Mouse (Mus musculus) left cerebral cortex, postnatal 25 days (tissue): ENCODE data around the gene Lsm5. TPM values are rescaled to one million over a fixed set of nuclear protein-coding genes. Genes with fewer than 3 reads are reported as not detected.

Experiments
- DNase-seq, 2 experiments: peaks; one replicate each; pipeline ENCODE4 v3.0.0; 2022; ENCODE audit warnings: low spot score in 2 of 2, mixed read lengths in 1 of 2
- intact Hi-C: fragments of 180-260 bp; cut with DNase I; formaldehyde crosslinking; loops from one replicate; pipeline ENCODE4 v1.15.1; 2025
- total RNA-seq, 2 experiments: library from RNA; stranded (reverse); gene quantifications; 2 replicates each; pipeline ENCODE4 v1.2.3; 2021

Lsm5 gene
- total RNA-seq: 10 to 100 TPM; 12.4 to 13.4 TPM

- intact Hi-C loops: no loop called here
- DNase-seq: peak; percentile 88 to 91
Observed at GRCm38 (mm10) chr6:56703931-56704900, at the start of gene Lsm5. TSS of gene Lsm5 (minus strand) at chr6:56704710.

GRCm38 (mm10) chr6:56753719-56754118 is 49.2 kb upstream of the Lsm5 start:
- intact Hi-C loops: no loop called here
- no peak for DNase-seq

GRCm38 (mm10) chr6:56745950-56746543 is 41.5 kb upstream of the Lsm5 start:
- intact Hi-C loops: no loop called here

GRCm38 (mm10) chr6:56732545-56732944 is 28.0 kb upstream of the Lsm5 start:
- peak in 1 of 2 experiments; percentile 44 for DNase-seq
- intact Hi-C loops: no loop called here

More at GRCm38 (mm10) chr6:56745950-56746543, 41.5 kb upstream of the Lsm5 start:
- DNase-seq: no peak

- intact Hi-C loops: no loop called here
- DNase-seq: peak in 1 of 2 experiments; percentile 13
Observed at GRCm38 (mm10) chr6:56720877-56721276, 16.4 kb upstream of the Lsm5 start.

- intact Hi-C loops: no loop called here
Observed at GRCm38 (mm10) chr6:56719071-56719470, 14.6 kb upstream of the Lsm5 start.

GRCm38 (mm10) chr6:56715270-56715666 is 10.8 kb upstream of the Lsm5 start:
- DNase-seq: no peak
- intact Hi-C loops: loop anchor here (1.0 kb wide), 1 partner anchor 82 kb away; the partner anchor contains the start of gene Kbtbd2

More at GRCm38 (mm10) chr6:56719071-56719470, 14.6 kb upstream of the Lsm5 start:
- no peak for DNase-seq

- DNase-seq: peak; percentile 95 to 98
- intact Hi-C loops: loop anchor here (1.0 kb wide), 1 partner anchor 83 kb away; the partner anchor contains the start of gene Kbtbd2
Observed at GRCm38 (mm10) chr6:56714574-56715269, 10.2 kb upstream of the Lsm5 start, which contains the start of gene Avl9. TSS of gene Avl9 (plus strand) at chr6:56714899.

GRCm38 (mm10) chr6:56714186-56714573 is 9.7 kb upstream of the Lsm5 start:
- no peak for DNase-seq
- intact Hi-C loops: no loop called here

GRCm38 (mm10) chr6:56692445-56692844 is 12.1 kb downstream of the Lsm5 start:
- intact Hi-C loops: no loop called here
- no peak for DNase-seq

GRCm38 (mm10) chr6:56691205-56691604 is 13.3 kb downstream of the Lsm5 start:
- peak; percentile 70 to 79 for DNase-seq
- intact Hi-C loops: loop anchor here (1.0 to 2.0 kb wide), 2 partner anchors 210 to 625 kb away; no protein-coding TSS in a partner anchor

GRCm38 (mm10) chr6:56688238-56688637 is 16.3 kb downstream of the Lsm5 start:
- peak; percentile 6 to 24 for DNase-seq
- intact Hi-C loops: loop anchor here (5.0 kb wide), 1 partner anchor 81 kb away; no protein-coding TSS in a partner anchor

- DNase-seq: no peak
- intact Hi-C loops: no loop called here
Observed at GRCm38 (mm10) chr6:56664410-56664809, 40.1 kb downstream of the Lsm5 start.

GRCm38 (mm10) chr6:56655393-56655792 is 49.1 kb downstream of the Lsm5 start:
- intact Hi-C loops: no loop called here
- no peak for DNase-seq

GRCm38 (mm10) chr6:56652121-56652592 is 52.4 kb downstream of the Lsm5 start:
- intact Hi-C loops: no loop called here
- peak in 1 of 2 experiments; percentile 5 for DNase-seq

Other genes with a start within 250 kb of the Lsm5 start
- gene Pde1c, start 135.6 kb downstream of the Lsm5 start, total RNA-seq: 1 to 10 TPM; 4.0 to 7.9 TPM
- 10 to 100 TPM; 42.4 to 42.8 TPM for gene Avl9, start 10.2 kb upstream of the Lsm5 start, total RNA-seq
- 10 to 100 TPM; 58.7 to 60.4 TPM for gene Kbtbd2, start 93.1 kb upstream of the Lsm5 start, total RNA-seq
- gene Fkbp9, start 127.3 kb upstream of the Lsm5 start, total RNA-seq: 10 to 100 TPM; 23.5 to 24.9 TPM
- gene Nt5c3, start 219.2 kb upstream of the Lsm5 start, total RNA-seq: 10 to 100 TPM; 50.9 to 51.7 TPM
- gene Vmn1r4, start 219.3 kb upstream of the Lsm5 start, total RNA-seq: under 1 TPM; 0.46 to 0.48 TPM